Mouse (Mus musculus): ENCODE measurements at regions not wholly inside any gene's neighbourhood (a gene's known extent, or its start where the extent isn't known, plus 50 kb on each side); places are given as distances from the start of the nearest gene placed in this dataset.
"Not testable (repeated sequence)": the region's sequence is repeated elsewhere in the genome, so short reads cannot be mapped to it uniquely, and the experiment has no call there.

DNA sequence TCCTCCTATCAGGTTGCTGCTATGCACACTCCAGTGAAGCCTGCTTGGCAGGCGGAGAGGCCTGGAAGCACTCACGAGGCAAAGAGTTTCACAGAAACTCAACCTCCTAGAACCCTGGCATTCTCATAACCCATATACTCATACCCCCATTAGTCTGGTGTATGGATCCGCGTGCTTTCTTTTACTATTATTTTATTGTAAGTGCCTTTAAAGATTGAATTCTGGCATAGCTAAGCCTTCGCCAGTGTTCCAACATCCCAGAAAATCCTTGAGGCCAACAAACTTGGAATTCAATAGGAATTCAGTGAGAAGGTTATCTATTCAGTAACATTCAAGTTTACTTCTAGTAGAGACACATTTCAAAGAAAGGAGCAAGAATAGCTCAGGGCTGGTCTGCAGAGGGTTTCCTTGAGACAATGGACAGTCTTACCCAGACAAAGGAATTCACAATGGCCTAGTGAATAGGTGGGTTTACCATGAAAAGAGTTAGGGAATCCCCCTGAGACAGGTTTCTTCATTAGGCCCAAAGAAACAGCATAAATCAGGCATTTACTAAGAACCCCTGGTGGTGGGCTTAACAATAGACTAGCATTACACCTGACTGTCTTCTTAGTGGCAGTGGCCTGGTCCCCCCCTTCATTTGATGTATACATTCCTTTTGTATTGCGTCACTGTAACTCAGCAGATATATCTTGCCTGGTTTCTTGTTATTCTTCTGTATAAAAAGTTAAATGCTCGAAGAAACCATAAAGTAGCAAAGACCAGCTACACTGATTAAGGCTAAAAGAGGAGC is 80.8 kb upstream of the Gm15446 start:
- not testable (repeated sequence) for DNase-seq (ENCODE audit: low read depth, low spot score)

DNA sequence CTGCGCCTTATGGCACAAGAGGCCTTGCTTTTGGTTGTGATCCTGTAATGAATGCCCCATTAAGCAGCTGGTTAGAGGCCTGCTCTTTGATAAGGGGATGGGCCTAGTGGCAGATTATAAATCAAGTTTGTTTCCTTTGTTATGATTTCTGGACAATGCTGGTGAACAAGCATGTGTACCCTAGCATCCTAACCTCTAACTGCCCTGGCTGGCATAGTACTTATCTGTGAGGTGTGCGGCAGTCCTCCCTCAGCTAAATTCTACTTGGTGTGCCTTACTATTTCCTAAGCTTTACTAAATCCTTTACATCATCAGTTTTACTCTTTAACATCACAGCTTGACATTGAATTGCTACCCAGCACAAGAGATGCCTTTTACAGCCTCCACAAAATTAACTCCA is 79.0 kb upstream of the Gm15446 start:
- not testable (repeated sequence) for DNase-seq (ENCODE audit: low read depth, low spot score)

DNA sequence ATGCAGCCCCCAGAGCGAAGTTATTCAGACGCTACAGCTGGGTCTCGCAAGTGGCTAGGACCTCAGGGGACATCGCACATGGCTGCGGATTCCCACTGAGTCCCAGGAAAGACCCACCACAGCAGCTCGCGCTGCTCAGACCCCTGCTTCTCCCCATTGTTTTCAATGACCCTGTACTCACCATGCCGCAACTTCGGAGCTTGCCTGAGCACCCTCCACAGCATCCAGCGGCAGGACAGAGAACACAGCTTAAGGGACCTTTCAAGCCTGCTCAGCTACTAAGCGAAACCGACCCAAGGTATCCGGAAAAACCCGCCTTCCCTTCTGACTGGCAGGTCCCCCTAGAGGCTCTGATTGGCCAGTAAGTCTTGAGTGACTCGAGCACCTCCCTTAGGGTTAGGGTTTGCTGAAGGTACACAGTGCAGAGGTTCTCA is 78.4 kb upstream of the Gm15446 start:
- DNase-seq (ENCODE audit: low read depth, low spot score) = peak; percentile 34

DNA sequence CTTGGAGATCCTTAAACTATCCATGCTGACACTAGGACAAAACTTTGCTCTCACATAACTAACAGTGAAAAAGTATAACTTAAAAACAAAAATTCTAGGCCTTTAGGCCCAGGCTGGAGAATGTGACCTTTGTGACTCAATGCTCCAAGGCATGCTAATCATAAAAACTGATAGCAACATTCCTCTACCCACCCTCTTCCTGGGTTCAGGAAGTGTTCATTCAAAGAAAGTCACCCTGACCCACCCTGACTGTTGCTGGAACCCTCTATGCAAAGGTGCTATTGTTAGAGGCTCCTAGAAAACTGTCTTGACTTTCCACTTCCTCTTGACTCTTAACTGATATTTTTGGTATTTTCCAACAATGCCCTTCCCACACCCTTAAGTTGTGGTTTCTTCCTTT is 72.0 kb upstream of the Gm15446 start:
- not testable (repeated sequence) for DNase-seq (ENCODE audit: low read depth, low spot score)

DNA sequence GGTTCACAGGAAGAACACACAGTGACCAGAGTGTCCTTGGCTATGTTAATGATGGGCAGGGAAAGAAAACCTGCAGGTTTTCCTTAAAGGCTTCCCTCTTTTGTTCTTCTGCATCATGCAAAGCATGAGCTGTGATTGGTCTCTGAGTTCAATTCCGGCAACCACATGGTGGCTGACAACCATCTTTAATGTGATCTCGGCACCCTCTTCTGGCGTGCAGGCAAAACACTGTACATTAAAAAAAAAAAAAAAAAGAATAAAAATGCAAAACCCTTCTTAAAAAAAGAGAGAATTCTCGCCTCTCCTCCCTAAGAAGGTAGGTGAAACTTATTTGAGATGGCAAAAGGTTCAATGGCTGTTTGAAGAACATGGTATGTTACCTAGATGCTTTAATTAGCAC is 62.8 kb upstream of the Gm15446 start:
- no peak for DNase-seq (ENCODE audit: low read depth, low spot score)

DNA sequence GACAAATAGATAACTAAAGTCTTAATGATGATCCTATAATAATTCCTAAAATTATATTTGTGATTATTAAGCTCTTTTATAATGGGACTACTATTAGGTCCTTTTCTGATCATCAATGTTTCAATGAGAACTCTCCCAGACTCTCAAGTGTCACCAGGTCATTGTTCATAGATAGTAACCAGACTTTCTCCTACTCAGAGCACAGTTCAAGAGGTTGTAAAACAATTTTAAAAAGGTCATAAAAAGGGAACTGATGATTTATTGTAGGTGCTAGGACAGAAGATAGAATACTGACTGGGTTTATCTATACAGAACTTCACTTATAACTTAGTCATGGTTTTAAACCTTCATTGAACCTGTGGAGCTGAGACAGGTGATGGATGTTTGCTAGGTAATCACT is 58.7 kb upstream of the Gm15446 start:
- not testable (repeated sequence) for DNase-seq (ENCODE audit: low read depth, low spot score)

DNA sequence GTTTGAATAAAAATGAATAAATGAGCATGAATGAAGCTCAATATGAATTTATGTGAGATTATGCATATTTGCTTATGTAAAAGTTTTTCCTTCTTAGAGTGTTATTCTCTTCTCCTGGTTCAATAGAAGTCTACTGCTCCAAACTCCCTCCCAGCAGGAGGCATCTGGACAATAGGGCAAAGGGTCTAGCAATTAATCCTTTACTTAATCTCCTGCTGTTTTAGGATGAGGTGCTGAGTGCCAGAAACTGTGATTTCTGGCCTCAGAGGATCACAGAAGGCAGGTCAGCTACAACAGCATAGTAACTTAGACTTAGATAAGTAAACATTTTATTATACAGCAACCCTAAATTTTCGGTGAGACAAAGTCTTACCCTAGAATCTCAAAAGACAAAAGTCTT is 57.6 kb upstream of the Gm15446 start:
- DNase-seq (ENCODE audit: low read depth, low spot score) = no peak

DNA sequence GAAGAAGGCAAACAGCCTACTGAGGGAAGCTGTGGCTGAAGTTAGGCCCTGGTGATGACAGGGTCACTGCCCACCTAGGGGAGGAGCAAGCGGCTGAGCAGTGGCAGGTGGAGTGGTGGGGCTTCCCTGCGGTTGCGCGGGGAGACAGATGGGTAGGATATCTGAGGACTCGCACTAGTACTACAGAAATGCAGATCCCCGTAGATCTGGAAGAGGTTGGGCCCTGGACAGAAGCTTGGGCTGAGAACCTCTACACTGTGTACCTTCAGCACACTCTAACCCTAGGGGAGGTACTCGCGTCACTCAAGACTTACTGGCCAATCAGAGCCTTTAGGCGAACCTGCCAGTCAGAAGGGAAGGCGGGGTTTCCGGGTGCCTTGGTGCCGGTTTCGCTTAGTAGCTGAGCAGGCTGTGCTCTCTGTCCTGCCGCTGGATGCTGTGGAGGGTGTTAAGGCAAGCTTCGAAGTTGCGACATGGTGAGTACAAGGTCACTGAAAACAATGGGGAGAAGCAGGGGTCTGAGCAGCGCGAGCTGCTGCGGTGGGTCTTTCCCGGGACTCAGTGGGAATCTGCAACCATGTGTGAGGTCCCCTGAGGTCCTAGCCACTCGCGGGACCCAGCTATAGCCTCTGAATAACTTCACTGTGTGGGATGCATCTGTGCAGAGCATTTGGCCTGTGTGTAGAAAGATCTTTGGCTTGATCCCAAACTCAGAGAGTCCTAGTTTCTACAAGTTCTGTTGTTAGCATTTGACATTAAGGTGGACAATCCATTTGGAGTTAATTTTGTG is 56.7 kb upstream of the Gm15446 start:
- peak; percentile 87 for DNase-seq (ENCODE audit: low read depth, low spot score)

DNA sequence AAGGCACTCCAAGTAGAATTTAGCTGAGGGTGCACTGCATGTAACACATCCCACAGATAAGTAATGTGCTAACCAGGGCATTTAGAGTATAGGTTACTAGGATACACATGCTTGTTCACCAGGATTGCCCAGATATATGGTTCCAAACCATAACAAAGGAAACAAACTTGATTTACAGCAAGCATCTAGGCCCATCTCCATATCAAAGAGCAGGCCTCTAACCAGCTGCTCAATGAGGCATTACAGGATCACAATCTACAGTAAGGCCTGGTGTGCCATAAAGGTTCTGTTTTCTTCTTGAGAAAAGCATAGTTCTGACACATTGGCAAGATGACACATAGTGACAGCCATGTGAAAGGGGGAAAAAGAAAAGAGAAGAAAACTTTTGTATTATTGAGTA is 56.0 kb upstream of the Gm15446 start:
- DNase-seq (ENCODE audit: low read depth, low spot score) = peak; percentile 14

Measured in mesoderm, embryonic 11.5 days (tissue).